Mouse (Mus musculus) right cerebral cortex, postnatal 10 days (tissue): ENCODE measurements at regions not wholly inside any gene's neighbourhood (a gene's known extent, or its start where the extent isn't known, plus 50 kb on each side); places are given as distances from the start of the nearest gene placed in this dataset.

ENCODE experiments used
- DNase-seq, 2 experiments: peaks; one replicate each; pipeline ENCODE4 v3.0.0; 2021; ENCODE audit warnings: low spot score in 2 of 2

GRCm38 (mm10) chr8:8774496-8775015 is 84.2 kb upstream of the Arglu1 start:
- DNase-seq = no peak

GRCm38 (mm10) chr8:8772424-8772823 is 82.1 kb upstream of the Arglu1 start:
- DNase-seq = no peak

GRCm38 (mm10) chr8:8770397-8770796 is 80.1 kb upstream of the Arglu1 start:
- DNase-seq = no peak

GRCm38 (mm10) chr8:8762354-8762753 is 72.0 kb upstream of the Arglu1 start:
- no peak for DNase-seq

- DNase-seq = no peak
Observed at GRCm38 (mm10) chr8:8758283-8758682, 68.0 kb upstream of the Arglu1 start.

GRCm38 (mm10) chr8:8751208-8751607 is 60.9 kb upstream of the Arglu1 start:
- DNase-seq = no peak

GRCm38 (mm10) chr8:8746691-8747090 is 56.4 kb upstream of the Arglu1 start:
- no peak for DNase-seq

GRCm38 (mm10) chr8:8745615-8746285 is 55.4 kb upstream of the Arglu1 start:
- DNase-seq = no peak
